Mouse (Mus musculus): ENCODE measurements around the gene Bcdin3d.

- TF ChIP-seq CTCF (conservative IDR thresholded peaks at IDR 0.05; ENCODE audit: low read length) = no peak
- no peak for TF ChIP-seq POU5F1 (IDR thresholded peaks at IDR 0.05; ENCODE audit: borderline replicate concordance, low read length)
- TF ChIP-seq NANOG (IDR thresholded peaks at IDR 0.05; ENCODE audit: borderline replicate concordance, low read length) = no peak
Observed at GRCm38 (mm10) chr15:99474576-99474926, at the start of gene Bcdin3d.

Data from E14TG2a.4 (cell line).